Mouse (Mus musculus) limb, embryonic 14.5 days (tissue): ENCODE results near the gene Olfr692. TPM values are rescaled to one million over a fixed set of nuclear protein-coding genes. Genes with fewer than 3 reads are reported as not detected.
"Not testable (repeated sequence)": the region's sequence is repeated elsewhere in the genome, so short reads cannot be mapped to it uniquely, and the experiment has no call there.

Source experiments
- ATAC-seq: fragments of 200-750 bp; cut with Nextera tagmentation; 2 replicates; pipeline ENCODE4 v1.8.0; 2017; ENCODE audit warnings: low read depth, moderate number of reproducible peaks, moderate TSS enrichment; ENCODE audit not compliant: low FRiP score
- DNase-seq: peaks from one replicate; pipeline ENCODE4 v3.0.0-alpha.2; 2015; ENCODE audit warnings: low spot score
- H3K27ac ChIP-seq: fragments of 300-500 bp; sonication (generic); replicated peaks from 2 replicates; pipeline ENCODE4 v1.5.1; 2014; ENCODE audit warnings: low read depth, mild to moderate bottlenecking, low read length, moderate library complexity, mixed read lengths
- H3K27me3 ChIP-seq: fragments of 300-500 bp; sonication (generic); 2 replicates; pipeline ENCODE4 v1.6.1; 2014; ENCODE audit warnings: low read length, mixed read lengths; ENCODE audit not compliant: control insufficient read depth, insufficient read depth
- H3K36me3 ChIP-seq: fragments of 300-500 bp; sonication (generic); 2 replicates; pipeline ENCODE4 v1.6.1; 2014; ENCODE audit warnings: mild to moderate bottlenecking, low read length, moderate library complexity, mixed read lengths; ENCODE audit not compliant: control insufficient read depth, insufficient read depth
- H3K4me1 ChIP-seq: fragments of 300-500 bp; sonication (generic); 2 replicates; pipeline ENCODE4 v1.6.1; 2014; ENCODE audit warnings: antibody characterized with exemption, low read length, mixed read lengths; ENCODE audit not compliant: control insufficient read depth, insufficient read depth
- H3K4me2 ChIP-seq: fragments of 300-500 bp; sonication (generic); replicated peaks from 2 replicates; pipeline ENCODE4 v1.6.1; 2014; ENCODE audit warnings: low read depth, mild to moderate bottlenecking, low read length, moderate library complexity; ENCODE audit not compliant: severe bottlenecking
- H3K4me3 ChIP-seq: fragments of 300-500 bp; sonication (generic); replicated peaks from 2 replicates; pipeline ENCODE4 v1.5.1; 2014; ENCODE audit warnings: low read length
- H3K9ac ChIP-seq: fragments of 300-500 bp; sonication (generic); 2 replicates; pipeline ENCODE4 v1.6.1; 2014; ENCODE audit warnings: mild to moderate bottlenecking, low read depth, low read length, moderate library complexity; ENCODE audit not compliant: severe bottlenecking
- H3K9me3 ChIP-seq: fragments of 300-500 bp; sonication (generic); 2 replicates; pipeline ENCODE4 v1.6.1; 2016; ENCODE audit warnings: low read length; ENCODE audit not compliant: control insufficient read depth
- POLR2A ChIP-seq: fragments of 200-500 bp; IDR thresholded peaks from 2 replicates; pipeline ENCODE4 v1.8.0; 2012; ENCODE audit warnings: inconsistent platforms, mild to moderate bottlenecking, moderate library complexity, borderline replicate concordance; ENCODE audit not compliant: insufficient read depth, insufficient read length; ENCODE audit errors: extremely low read depth
- WGBS: fragments of 180-500 bp; shearing (Covaris S2); extraction: QIAGEN DNeasy Blood & Tissue Kit; methylation state at CpG from one replicate; pipeline ENCODE4 v1.1.7; 2014; 5-methylcytosine and 5-hydroxymethylcytosine counted together
- polyA plus RNA-seq, 2 experiments: library from polyadenylated mRNA; depleted of rRNA in 1 of 2; stranded (reverse) in 1 of 2; unstranded in 1 of 2; fragments of >200 nt; fragmentation: Nextera tagmentation in 1 of 2; extraction: Ambion mirVana in 1 of 2; gene quantifications; 2 replicates each; pipeline versions ENCODE4 v1.2.1 to v1.2.3; 2012 to 2014

Gene Olfr692
- polyA plus RNA-seq (2012; rRNA removed) (not detected in 2 replicates), polyA plus RNA-seq (2014; fragmentation: Nextera tagmentation; extraction: Ambion mirVana) (not detected in 2 replicates)

DNA sequence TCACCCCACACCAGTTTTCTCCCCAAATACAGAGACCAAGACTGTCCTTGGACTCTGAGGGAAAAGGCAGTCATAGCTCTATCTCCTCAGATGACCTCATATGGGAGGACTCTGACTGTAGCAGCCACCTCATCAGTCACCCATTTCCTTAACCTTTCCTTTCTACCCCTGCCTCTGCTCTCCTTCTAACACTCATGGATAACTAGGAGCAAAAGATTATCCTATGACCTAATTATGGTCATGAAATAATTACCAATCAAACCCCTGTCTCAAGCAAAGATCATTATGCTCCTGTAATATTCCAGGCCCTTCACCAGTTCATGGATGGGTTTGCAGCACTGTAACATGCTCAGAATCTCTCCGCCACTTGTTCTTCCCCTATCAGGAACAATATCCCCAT lies at the start of gene Olfr692:
Gene Olfr692 (plus strand): TSS at position 301 of the 400 bp plus-strand sequence.
- WGBS = 97% methylated on average over 1 of the region's 1 CpGs
- Histone ChIP-seq H3K4me1 (no peaks in the 10 kb centered on the region), H3K36me3 (peaks cover 3% of the 10 kb centered on the region; the same call in 1 of the 2 replicates), H3K9me3 (no peaks in the 10 kb centered on the region), H3K4me3 (no peak within 1 kb of the TSS), H3K4me2 (no peak within 1 kb of the TSS), H3K27ac (no peak within 1 kb of the TSS), H3K27me3 (no peaks in the 10 kb centered on the region), H3K9ac (no peak within 1 kb of the TSS)
- DNase-seq (no peak), ATAC-seq (no peak)
- TF ChIP-seq POLR2A = no peak

DNA sequence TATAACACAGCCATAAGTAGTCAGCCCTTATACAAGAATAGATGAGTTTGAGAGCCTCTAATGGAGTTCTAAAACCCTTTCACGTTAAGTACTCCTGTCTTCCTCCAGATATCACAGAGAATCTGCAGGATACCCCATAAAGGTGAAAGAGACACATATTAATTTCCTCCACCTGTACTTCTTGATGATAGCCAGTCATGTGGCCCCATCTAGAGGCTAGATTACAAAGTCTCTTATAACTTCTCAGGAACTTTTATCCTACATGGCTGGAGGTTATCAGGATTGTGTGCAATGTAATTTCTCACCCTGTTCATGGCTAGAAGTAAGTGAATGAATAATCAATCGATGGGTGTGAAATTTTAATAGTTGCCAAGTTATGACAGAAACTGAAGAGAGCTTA lies 42.7 kb upstream of the Olfr692 start:
- ATAC-seq = no peak
- H3K9ac ChIP-seq = no peak overlapping the region
- no peaks in the 10 kb centered on the region for H3K9me3 ChIP-seq
- TF ChIP-seq POLR2A = no peak
- no peak overlapping the region for H3K4me3 ChIP-seq
- DNase-seq = no peak
- no peak overlapping the region for H3K27ac ChIP-seq
- no peaks in the 10 kb centered on the region for H3K4me1 ChIP-seq
- no peaks in the 10 kb centered on the region for H3K27me3 ChIP-seq
- WGBS = 68% methylated on average over 2 of the region's 2 CpGs
- H3K36me3 ChIP-seq = no peaks in the 10 kb centered on the region
- no peak overlapping the region for H3K4me2 ChIP-seq

- no peaks in the 10 kb centered on the region for H3K9me3 ChIP-seq
- TF ChIP-seq POLR2A = no peak
- no peak within 1 kb of the TSS for H3K27ac ChIP-seq
- H3K9ac ChIP-seq = no peak within 1 kb of the TSS
- no peak for DNase-seq
- no peaks in the 10 kb centered on the region for H3K27me3 ChIP-seq
- H3K4me3 ChIP-seq = no peak within 1 kb of the TSS
- no peak within 1 kb of the TSS for H3K4me2 ChIP-seq
- H3K4me1 ChIP-seq = no peaks in the 10 kb centered on the region
- WGBS = 85% methylated on average over 1 of the region's 1 CpGs
- ATAC-seq = no peak
- H3K36me3 ChIP-seq = no peaks in the 10 kb centered on the region
These were observed 34.0 kb upstream of the Olfr692 start, which contains the start of gene Olfr690 for GRCm38 (mm10) chr7:105334004-105334403. Gene Olfr690 (minus strand): TSS chr7:105334104.

GRCm38 (mm10) chr7:105342170-105342569 lies 25.9 kb upstream of the Olfr692 start, which contains the start of gene Olfr691:
Gene Olfr691 (minus strand): TSS chr7:105342270.
- DNase-seq (no peak), ATAC-seq (no peak)
- no peaks in the 10 kb centered on the region for H3K27me3 ChIP-seq
- TF ChIP-seq POLR2A = no peak
- H3K9ac ChIP-seq = no peak within 1 kb of the TSS
- no peaks in the 10 kb centered on the region for H3K4me1 ChIP-seq
- no peak within 1 kb of the TSS for H3K27ac ChIP-seq
- no peak within 1 kb of the TSS for H3K4me3 ChIP-seq
- H3K4me2 ChIP-seq = no peak within 1 kb of the TSS
- H3K9me3 ChIP-seq = no peaks in the 10 kb centered on the region
- WGBS = 44% methylated on average over 1 of the region's 1 CpGs
- H3K36me3 ChIP-seq = no peaks in the 10 kb centered on the region

DNA sequence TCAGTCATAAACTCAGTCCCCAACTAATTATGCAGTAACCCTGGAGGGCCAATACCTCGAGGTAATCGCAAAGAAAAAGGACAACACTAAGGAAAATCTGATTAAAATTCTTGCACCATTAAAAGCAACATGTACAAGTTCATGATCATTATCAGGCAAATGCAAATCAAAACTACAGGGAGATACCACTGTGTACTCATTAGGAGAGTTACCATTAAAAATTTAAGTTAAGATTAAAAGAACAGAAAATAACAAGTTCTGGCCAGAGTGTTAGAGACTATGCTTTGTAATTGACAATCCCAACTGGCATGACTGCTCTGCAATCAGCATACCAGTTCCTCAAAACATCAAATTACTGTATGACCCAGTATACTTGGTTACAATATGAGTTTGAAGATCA lies 25.3 kb upstream of the Olfr692 start:
- Histone ChIP-seq H3K9me3 (no peaks in the 10 kb centered on the region), H3K4me1 (no peaks in the 10 kb centered on the region), H3K27ac (no peak overlapping the region), H3K4me3 (no peak overlapping the region), H3K9ac (no peak overlapping the region), H3K27me3 (no peaks in the 10 kb centered on the region), H3K36me3 (no peaks in the 10 kb centered on the region), H3K4me2 (no peak overlapping the region)
- TF ChIP-seq POLR2A = no peak
- DNase-seq (no peak), ATAC-seq (no peak)
- WGBS = 68% methylated on average over 2 of the region's 2 CpGs

- not testable (repeated sequence) for H3K9me3 ChIP-seq, H3K36me3 ChIP-seq, H3K4me1 ChIP-seq, DNase-seq, H3K27ac ChIP-seq, H3K27me3 ChIP-seq, H3K9ac ChIP-seq, H3K4me2 ChIP-seq, H3K4me3 ChIP-seq, ATAC-seq
- WGBS = no CpG with 5 or more reads among the region's 5 CpGs
These were observed 12.0 kb upstream of the Olfr692 start for GRCm38 (mm10) chr7:105356064-105356463.

- 87% methylated on average over 1 of the region's 2 CpGs for WGBS
- H3K4me1 ChIP-seq, ATAC-seq, H3K36me3 ChIP-seq, H3K4me2 ChIP-seq, H3K27me3 ChIP-seq, DNase-seq, H3K9me3 ChIP-seq, H3K9ac ChIP-seq, H3K4me3 ChIP-seq, H3K27ac ChIP-seq: not testable (repeated sequence)
These were observed 11.5 kb upstream of the Olfr692 start for GRCm38 (mm10) chr7:105356487-105356886.
